Mouse (Mus musculus) liver, embryonic 16.5 days (tissue): Measurements from ENCODE around the gene Arl15. TPM values are rescaled to one million over a fixed set of nuclear protein-coding genes. Genes with fewer than 3 reads are reported as not detected.
A peak's percentile ranks its signal among the peaks of the same experiment; 100 is the strongest.

Source experiments
- ATAC-seq: fragments of 200-750 bp; cut with Nextera tagmentation; 2 replicates; pipeline ENCODE4 v1.8.0; 2017; ENCODE audit warnings: low read depth, mild to moderate bottlenecking, moderate number of reproducible peaks, moderate library complexity
- H3K27ac ChIP-seq: fragments of 300-500 bp; sonication (generic); 2 replicates; pipeline ENCODE4 v1.5.1; 2014; ENCODE audit warnings: mild to moderate bottlenecking, low read length
- H3K27me3 ChIP-seq: fragments of 300-500 bp; sonication (generic); 2 replicates; pipeline ENCODE4 v1.6.1; 2014; ENCODE audit warnings: low read depth, low read length, mixed read lengths; ENCODE audit not compliant: control insufficient read depth, insufficient read depth
- H3K36me3 ChIP-seq: fragments of 300-500 bp; sonication (generic); 2 replicates; pipeline ENCODE4 v1.6.1; 2014; ENCODE audit warnings: mild to moderate bottlenecking; ENCODE audit not compliant: control insufficient read depth, insufficient read depth
- H3K4me1 ChIP-seq: fragments of 300-500 bp; sonication (generic); 2 replicates; pipeline ENCODE4 v1.6.1; 2014; ENCODE audit warnings: low read depth, low read length, mixed read lengths; ENCODE audit not compliant: control insufficient read depth
- H3K4me2 ChIP-seq: fragments of 300-500 bp; sonication (generic); 2 replicates; pipeline ENCODE4 v1.6.1; 2014; ENCODE audit warnings: low read depth, low read length, mixed read lengths
- H3K4me3 ChIP-seq: fragments of 300-500 bp; sonication (generic); 2 replicates; pipeline ENCODE4 v1.5.1; 2014; ENCODE audit warnings: low read depth, mild to moderate bottlenecking, low read length
- H3K9ac ChIP-seq: fragments of 300-500 bp; sonication (generic); 2 replicates; pipeline ENCODE4 v1.6.1; 2014; ENCODE audit warnings: low read depth, low read length
- H3K9me3 ChIP-seq: fragments of 300-500 bp; sonication (generic); replicated peaks from 2 replicates; pipeline ENCODE4 v1.6.1; 2016; ENCODE audit warnings: low read length; ENCODE audit not compliant: control insufficient read depth
- WGBS: fragments of 180-500 bp; shearing (Covaris S2); extraction: QIAGEN DNeasy Blood & Tissue Kit; methylation state at CpG from one replicate; pipeline ENCODE4 v1.1.7; 2014; ENCODE audit not compliant: insufficient replicate concordance; 5-methylcytosine and 5-hydroxymethylcytosine counted together
- polyA plus RNA-seq: library from polyadenylated mRNA; unstranded; fragments of >200 nt; fragmentation: Nextera tagmentation; extraction: Ambion mirVana; gene quantifications from 2 replicates; pipeline ENCODE4 v1.2.1, GENCODE M21; 2015

Gene Arl15
- polyA plus RNA-seq, 1 experiment from 2014 or later = 2.9 TPM

DNA sequence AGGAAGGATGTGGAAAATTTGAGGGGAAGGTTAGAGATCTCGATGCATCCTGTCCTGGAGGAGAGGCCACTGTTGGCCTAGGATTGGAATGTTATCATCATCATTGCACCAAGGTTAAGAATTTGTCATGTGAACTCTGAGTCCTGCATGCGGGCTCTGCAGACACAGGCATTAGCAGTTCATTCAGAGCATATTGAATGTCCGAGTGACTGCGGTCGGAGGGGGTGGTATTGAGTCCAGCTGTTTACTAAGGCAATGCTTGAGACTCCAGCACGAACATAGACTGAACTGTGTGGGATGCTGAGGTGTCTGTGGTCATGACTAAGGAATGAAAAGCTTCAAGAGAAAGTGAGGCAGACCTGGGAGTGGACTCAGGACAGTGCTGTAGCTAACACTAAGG, 38.6 kb downstream of the Arl15 start:
- ATAC-seq = no peak
- H3K27ac ChIP-seq = no peak overlapping the region
- H3K9ac ChIP-seq = no peak overlapping the region
- peaks cover 7% of the 10 kb centered on the region for H3K4me1 ChIP-seq
- no peak overlapping the region for H3K4me2 ChIP-seq
- WGBS = 79% methylated on average over 6 of the region's 6 CpGs
- no peaks in the 10 kb centered on the region for H3K36me3 ChIP-seq
- H3K9me3 ChIP-seq = no peaks in the 10 kb centered on the region
- H3K4me3 ChIP-seq = no peak overlapping the region
- no peaks in the 10 kb centered on the region for H3K27me3 ChIP-seq

DNA sequence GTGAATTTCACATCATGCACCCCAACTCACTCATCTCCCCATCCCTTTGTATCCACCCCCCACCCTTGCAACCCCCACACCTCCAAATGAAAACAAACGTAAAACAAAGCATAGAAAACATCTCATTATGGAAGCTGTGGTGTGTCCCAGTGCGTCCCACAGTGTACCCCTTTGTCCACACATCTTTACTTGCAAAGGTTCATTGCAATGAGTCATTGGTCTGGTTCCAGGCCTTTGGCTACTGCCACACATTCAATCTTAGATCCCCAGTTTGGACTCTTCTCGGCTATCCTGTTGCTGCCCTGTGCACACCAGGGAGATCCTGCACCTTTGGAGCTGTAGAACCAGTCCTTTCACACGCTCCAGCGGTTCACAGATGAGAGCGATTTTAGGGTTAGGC, 41.6 kb downstream of the Arl15 start:
- H3K9ac ChIP-seq = no peak overlapping the region
- H3K36me3 ChIP-seq = no peaks in the 10 kb centered on the region
- H3K27me3 ChIP-seq = no peaks in the 10 kb centered on the region
- WGBS = 80% methylated on average over 6 of the region's 6 CpGs
- no peaks in the 10 kb centered on the region for H3K9me3 ChIP-seq
- ATAC-seq = no peak
- peaks cover 2% of the 10 kb centered on the region; the same call in 1 of the 2 replicates for H3K4me1 ChIP-seq
- no peak overlapping the region for H3K4me3 ChIP-seq
- no peak overlapping the region for H3K4me2 ChIP-seq
- H3K27ac ChIP-seq = no peak overlapping the region

DNA sequence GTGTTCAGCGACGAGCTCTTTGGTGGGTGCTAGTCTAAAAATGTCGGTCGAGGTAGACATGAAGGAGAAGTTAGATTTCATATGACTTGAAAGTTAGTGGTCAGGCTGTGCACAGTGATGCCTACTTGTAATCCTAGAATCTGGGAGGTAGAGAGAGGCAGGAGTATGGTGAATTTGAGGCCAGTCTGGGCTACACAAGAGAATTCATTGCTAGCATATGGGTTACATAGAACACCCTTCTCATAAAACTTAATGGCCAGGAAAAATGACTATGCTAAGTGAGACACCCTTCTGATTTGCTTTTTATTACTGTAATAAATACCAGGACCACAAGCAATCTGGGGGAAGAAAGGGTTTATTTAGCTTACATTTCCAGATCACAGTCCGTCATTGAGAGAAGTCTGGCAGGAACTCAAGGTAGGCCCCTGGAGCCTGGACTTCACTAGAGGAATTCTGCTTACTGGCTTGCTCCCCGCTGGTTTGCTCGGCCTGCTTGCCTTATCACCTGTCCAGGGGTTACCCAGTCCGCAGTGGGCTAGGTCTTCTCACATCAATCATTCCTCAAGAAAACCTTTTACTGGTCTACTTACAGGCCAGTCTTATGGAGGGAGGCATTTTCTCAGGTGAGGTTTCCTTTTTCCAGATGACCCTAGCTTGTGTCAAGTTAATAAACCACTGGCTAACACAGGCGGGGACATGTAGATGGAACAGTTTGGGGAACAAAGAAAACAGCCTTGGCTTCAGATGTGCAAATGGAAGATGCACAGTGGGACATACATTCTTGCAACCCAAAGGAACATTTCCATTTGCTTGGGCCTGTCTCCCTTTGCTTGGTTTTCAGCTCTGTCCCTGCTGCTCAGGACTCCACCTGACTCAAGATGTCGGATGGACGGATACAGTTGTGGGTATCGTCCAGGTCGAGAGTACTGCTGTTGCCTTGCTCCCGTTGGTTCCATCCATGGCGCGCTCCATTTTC, 44.6 kb downstream of the Arl15 start:
- H3K27me3 ChIP-seq = no peaks in the 10 kb centered on the region
- 86% methylated on average over 16 of the region's 16 CpGs for whole genome bisulfite sequencing

DNA sequence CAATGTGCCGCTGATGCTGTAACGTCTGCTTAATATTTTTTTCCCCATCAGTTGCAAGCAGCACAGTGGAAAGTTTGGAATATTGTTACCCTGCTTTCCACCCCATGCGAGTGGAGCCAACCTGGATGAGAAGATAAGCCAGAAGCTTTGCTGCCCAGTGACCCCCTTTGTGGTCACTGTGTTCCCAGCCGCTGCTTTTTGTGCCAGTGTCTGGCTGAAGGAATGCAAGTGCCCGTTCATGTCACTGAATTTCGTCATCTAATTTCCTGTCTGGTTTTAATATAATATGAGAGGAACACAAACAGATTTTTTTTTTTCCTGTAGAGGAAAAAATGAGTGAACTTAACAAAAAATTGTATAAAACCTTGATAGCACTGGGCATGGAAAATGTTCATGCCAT, 46.1 kb downstream of the Arl15 start:
- H3K4me3 ChIP-seq = no peak overlapping the region
- H3K4me2 ChIP-seq = no peak overlapping the region
- no peaks in the 10 kb centered on the region for H3K27me3 ChIP-seq
- H3K9me3 ChIP-seq = no peaks in the 10 kb centered on the region
- no peaks in the 10 kb centered on the region for H3K36me3 ChIP-seq
- peaks cover 32% of the 10 kb centered on the region for H3K4me1 ChIP-seq
- ATAC-seq = no peak
- 71% methylated on average over 6 of the region's 6 CpGs for WGBS
- no peak overlapping the region for H3K9ac ChIP-seq
- H3K27ac ChIP-seq = no peak overlapping the region

More for the DNA sequence above, 44.6 kb downstream of the Arl15 start:
- peaks cover 21% of the 10 kb centered on the region for H3K4me1 ChIP-seq
- no peak for ATAC-seq
- H3K36me3 ChIP-seq = no peaks in the 10 kb centered on the region
- H3K27ac ChIP-seq = no peak overlapping the region
- H3K4me3 ChIP-seq = no peak overlapping the region
- H3K9ac ChIP-seq = no peak overlapping the region
- no peaks in the 10 kb centered on the region for H3K9me3 ChIP-seq
- H3K4me2 ChIP-seq = no peak overlapping the region

DNA sequence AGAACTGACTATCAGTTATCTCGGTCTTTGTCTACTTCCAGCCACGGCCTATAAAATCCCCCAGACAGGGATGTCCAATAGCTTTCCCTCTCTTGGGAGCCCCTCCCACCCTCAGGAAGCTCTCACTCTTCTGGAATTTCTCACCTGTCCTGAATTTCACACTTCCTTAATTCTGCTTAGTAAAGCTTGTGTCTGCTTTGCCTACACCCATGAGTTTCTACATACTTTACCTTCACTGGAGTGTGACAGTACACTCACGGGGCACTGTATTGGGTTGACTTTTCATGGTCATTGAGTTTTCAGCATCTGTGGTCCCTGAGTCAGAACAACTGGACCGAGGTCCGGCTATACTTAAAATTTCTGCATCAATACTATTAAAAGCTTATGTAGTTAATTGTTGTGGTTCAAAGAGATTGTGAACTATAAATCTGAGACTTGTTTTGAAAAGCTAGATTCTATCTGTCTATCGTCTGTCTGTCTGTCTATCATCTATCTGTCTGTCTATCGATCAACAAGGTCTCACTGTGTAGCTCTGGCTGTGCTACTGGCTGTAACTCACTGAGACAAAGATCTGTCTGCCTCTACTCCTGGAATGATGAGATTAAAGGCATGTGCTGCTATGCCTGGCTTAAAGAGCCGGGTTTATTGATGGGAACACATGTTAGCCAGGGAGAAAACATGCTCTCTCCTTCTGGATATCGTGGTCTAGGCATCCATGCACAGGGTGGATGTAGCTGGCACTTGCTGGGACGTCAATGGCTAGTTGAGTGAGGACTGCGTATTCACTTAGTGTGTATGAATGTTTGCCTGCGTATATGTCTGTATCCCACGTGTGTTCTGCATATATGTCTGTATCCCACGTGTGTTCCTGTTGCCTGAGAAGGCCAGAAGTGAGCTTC, 48.4 kb downstream of the Arl15 start:
- H3K4me3 ChIP-seq = no peak overlapping the region
- peak overlapping the region; percentile 82 for H3K27ac ChIP-seq
- H3K27me3 ChIP-seq = no peaks in the 10 kb centered on the region
- H3K9me3 ChIP-seq = no peaks in the 10 kb centered on the region
- no peaks in the 10 kb centered on the region for H3K36me3 ChIP-seq
- WGBS = 62% methylated on average over 14 of the region's 14 CpGs
- ATAC-seq = peak; percentile 61
- H3K4me1 ChIP-seq = peaks cover 32% of the 10 kb centered on the region
- peak overlapping the region; percentile 42 for H3K4me2 ChIP-seq
- H3K9ac ChIP-seq = peak overlapping the region; percentile 18; the same call in 1 of the 2 replicates

DNA sequence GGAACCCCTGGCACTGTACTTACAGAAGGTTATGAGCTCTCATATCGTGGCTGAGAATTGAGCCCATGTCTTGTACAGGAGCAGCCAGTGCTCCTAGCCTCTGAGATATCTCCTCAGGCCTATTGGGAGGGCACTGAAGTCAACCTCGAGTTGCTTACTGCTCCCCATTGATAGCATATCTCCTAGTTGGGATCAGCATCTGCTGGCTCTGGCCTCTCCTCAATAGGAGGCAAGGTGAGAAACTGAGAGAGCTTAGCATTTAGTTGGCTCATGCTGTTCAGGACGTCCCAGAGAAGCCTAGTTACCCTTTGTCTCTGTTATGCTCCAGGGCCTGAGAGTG, 49.0 kb downstream of the Arl15 start:
- H3K27ac ChIP-seq = peak overlapping the region; percentile 83
- peak; percentile 97 for ATAC-seq
- no peaks in the 10 kb centered on the region for H3K9me3 ChIP-seq
- no peaks in the 10 kb centered on the region for H3K36me3 ChIP-seq
- peak overlapping the region; percentile 35 for H3K9ac ChIP-seq
- H3K4me1 ChIP-seq = peaks cover 34% of the 10 kb centered on the region
- H3K4me2 ChIP-seq = peak overlapping the region; percentile 42
- no peaks in the 10 kb centered on the region for H3K27me3 ChIP-seq
- WGBS = 15% methylated on average over 3 of the region's 3 CpGs
- H3K4me3 ChIP-seq = 0 out of 2 replicates have a peak overlapping the region, but pooled peaks have one; percentile 4

DNA sequence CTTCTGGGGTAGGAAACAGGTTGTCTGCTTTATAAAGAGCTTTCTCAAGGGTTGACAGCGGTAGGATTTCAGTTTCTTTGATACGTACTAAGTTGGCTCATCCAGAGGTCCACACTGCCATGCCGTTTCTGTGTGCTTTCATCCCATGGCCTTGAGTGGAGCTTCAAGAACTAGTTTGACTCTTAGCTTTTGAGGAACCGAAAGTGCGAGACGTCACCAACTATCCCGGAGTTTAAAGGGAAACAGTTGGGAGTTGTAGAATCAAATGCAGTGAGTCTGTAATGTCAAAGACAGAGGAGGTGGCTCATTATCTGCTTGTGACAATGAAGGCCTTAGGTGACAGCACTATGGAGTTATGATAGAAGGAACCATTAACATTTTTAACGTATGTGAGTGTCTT, 49.6 kb downstream of the Arl15 start:
- peak overlapping the region; percentile 83 for H3K27ac ChIP-seq
- H3K27me3 ChIP-seq = no peaks in the 10 kb centered on the region
- H3K36me3 ChIP-seq = no peaks in the 10 kb centered on the region
- no peak overlapping the region for H3K9ac ChIP-seq
- H3K4me3 ChIP-seq = no peak overlapping the region
- ATAC-seq = no peak
- H3K9me3 ChIP-seq = no peaks in the 10 kb centered on the region
- WGBS = 79% methylated on average over 8 of the region's 8 CpGs
- H3K4me1 ChIP-seq = peaks cover 37% of the 10 kb centered on the region
- peak overlapping the region; percentile 42; the same call in 1 of the 2 replicates for H3K4me2 ChIP-seq

DNA sequence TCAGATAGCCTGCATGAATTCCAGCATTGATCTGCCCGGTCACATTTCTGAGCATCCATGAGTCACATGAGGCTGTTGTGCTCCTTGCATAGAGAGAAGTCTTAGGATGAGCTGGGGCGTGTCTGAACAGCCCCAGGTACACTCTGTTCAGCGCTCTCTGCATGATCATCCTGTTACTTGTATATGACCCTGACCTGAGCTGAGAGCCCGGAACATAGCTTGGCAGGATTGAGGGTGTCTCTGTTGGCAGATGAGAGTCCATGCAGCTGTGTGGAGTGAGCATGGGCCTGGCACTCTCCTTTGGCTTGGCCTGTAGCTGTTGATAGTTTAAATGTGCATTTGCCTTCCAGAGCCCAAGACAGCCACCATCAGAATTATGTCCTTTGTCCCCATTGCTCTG, 50.4 kb downstream of the Arl15 start:
- 84% methylated on average over 4 of the region's 4 CpGs for WGBS
- H3K4me1 ChIP-seq = peaks cover 45% of the 10 kb centered on the region
- no peak for ATAC-seq
- no peaks in the 10 kb centered on the region for H3K9me3 ChIP-seq
- H3K4me3 ChIP-seq = no peak overlapping the region
- H3K36me3 ChIP-seq = no peaks in the 10 kb centered on the region
- no peaks in the 10 kb centered on the region for H3K27me3 ChIP-seq
- H3K27ac ChIP-seq = no peak overlapping the region
- H3K9ac ChIP-seq = no peak overlapping the region
- no peak overlapping the region for H3K4me2 ChIP-seq
